Mouse (Mus musculus): ENCODE measurements around the gene Klf4.
A peak's percentile ranks its signal among the peaks of the same experiment; 100 is the strongest.

Klf4 gene

GRCm38 (mm10) chr4:55523921-55524320, 8.3 kb downstream of the Klf4 start:
- DNase-seq (ENCODE audit: low spot score in 2 of 2): no peak

- DNase-seq (ENCODE audit: low spot score in 2 of 2): no peak
Observed at GRCm38 (mm10) chr4:55517438-55517837, 14.8 kb downstream of the Klf4 start.

GRCm38 (mm10) chr4:55516048-55516447, 16.2 kb downstream of the Klf4 start:
- DNase-seq (ENCODE audit: low spot score in 2 of 2): no peak

- peak; percentile 57 to 70 for DNase-seq (ENCODE audit: low spot score in 2 of 2)
Observed at GRCm38 (mm10) chr4:55514733-55515176, 17.5 kb downstream of the Klf4 start.

DNA sequence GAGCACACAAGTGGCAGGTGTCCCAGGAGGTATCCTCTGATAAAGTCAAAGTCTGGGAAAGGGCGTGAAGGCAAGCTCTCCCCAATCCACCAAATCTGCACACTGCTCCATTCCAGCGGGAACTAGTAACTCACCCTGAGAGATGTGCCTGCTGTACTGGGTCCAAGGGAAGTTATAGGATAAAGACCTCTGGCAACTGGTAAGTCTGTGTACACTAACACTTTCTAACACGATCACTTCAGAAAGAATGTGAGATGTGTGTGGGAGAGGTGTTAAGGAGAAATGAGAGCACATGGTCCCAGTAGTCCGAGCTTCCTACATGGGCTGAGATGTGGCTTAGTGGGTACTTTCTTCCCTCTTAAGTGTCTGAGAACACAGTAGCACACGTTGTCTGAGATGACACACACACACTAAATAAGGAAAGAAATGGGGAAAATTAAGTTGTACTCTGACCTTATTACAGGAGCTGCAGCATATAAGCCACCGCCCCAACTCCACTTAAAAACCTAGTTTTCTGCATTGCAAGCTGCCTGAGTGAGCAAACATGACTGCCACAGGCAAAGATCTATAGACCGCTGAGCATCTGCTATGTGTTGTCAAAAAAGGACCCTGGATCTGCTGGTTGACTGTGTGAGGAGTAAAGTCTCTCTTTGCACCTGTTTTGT, 18.5 kb downstream of the Klf4 start:
- no peak for DNase-seq (ENCODE audit: low spot score in 2 of 2)

GRCm38 (mm10) chr4:55511389-55511788, 20.9 kb downstream of the Klf4 start:
- DNase-seq (ENCODE audit: low spot score in 2 of 2): no peak

DNA sequence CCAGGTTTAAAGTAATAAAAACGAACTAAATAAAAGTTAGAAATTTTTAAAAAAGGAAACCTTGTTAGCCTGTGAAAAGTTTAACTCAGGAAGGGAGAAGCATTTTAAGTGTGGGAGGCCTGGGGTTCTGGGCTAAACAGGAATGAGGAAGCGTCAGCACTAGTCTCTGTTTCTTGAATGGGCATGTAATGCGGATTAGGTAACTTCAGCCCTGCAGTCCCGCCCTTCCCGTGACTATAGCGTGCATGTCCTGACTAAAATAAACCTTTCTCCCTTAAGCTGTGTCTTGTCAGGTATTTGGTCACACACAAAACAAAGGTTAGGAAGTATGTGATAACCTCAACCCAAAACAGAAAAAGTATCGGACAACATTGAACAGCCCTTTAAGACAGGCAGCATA, 23.6 kb downstream of the Klf4 start:
- no peak for DNase-seq (ENCODE audit: low spot score in 2 of 2)

- no peak for DNase-seq (ENCODE audit: low spot score in 2 of 2)
Observed at GRCm38 (mm10) chr4:55498621-55499020, 33.6 kb downstream of the Klf4 start.

- no peak for DNase-seq (ENCODE audit: low spot score in 2 of 2)
Observed at GRCm38 (mm10) chr4:55496416-55496815, 35.9 kb downstream of the Klf4 start.

- DNase-seq (ENCODE audit: low spot score in 2 of 2): no peak
Observed at GRCm38 (mm10) chr4:55493261-55493660, 39.0 kb downstream of the Klf4 start.

DNA sequence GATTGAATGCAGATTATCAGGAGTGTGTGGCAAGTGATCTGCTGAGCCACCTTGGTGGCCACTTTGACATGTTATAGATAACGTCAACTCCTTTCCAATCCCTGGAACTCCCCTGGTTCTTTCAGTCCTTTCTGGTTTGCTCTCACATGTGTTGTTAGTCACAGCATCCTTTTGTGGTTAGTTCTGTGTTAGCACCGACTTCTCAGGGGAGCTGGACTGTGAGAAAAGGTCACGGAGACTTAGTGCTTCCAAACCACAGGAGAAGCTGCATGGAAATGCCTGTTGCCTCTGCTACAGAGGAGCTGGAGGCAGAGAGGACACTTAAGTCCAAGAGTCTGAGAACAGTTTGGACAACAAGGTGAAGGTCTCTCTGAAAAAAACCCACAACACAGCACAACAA, 42.9 kb downstream of the Klf4 start:
- no peak for DNase-seq (ENCODE audit: low spot score in 2 of 2)

GRCm38 (mm10) chr4:55488604-55489003, 43.7 kb downstream of the Klf4 start:
- no peak for DNase-seq (ENCODE audit: low spot score in 2 of 2)

DNA sequence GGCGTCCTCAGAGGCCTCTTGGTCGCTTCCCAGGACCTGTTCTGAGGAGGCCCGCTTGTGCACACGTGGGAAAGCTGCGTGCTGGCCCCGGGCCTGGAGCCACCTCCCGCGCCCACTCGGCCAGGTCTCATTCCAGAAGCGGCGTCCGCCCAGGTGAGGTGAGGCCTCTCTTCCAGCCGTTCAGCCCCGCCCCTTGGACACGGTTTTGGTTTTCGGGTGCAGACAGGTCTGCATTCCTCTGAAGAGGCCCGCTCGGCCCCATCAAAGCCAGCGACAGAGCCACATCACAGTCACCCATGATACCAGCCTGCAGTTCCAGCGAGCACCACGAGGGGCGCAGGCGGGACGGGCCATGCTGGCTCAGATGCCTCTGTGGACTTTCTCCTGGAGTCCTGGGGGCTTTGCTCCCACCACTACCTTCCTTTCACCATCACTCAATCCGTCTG, 51.9 kb downstream of the Klf4 start:
- DNase-seq (ENCODE audit: low spot score in 2 of 2): peak; percentile 56 to 63

DNA sequence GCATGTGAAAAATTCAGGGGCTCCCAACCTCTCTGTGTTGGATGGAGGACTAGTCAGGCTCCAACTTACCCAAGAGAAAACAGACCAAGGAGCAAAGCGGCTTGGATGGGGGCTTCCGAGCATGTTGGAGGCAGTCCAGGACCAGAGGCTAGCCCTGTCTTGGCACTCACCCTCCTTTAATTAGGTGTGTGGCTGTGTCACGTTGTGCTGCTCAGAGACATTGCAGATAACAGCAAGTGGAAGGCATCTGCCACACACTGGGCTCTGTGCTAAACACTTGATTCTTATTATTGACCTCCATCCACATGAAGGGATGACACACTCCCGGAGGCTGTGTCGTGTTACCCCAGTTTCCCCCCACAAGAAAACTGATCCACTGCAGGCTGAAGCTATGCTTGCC, 53.9 kb downstream of the Klf4 start:
- DNase-seq (ENCODE audit: low spot score in 2 of 2): no peak

- no peak for DNase-seq (ENCODE audit: low spot score in 2 of 2)
Observed at GRCm38 (mm10) chr4:55477933-55478332, 54.3 kb downstream of the Klf4 start.

GRCm38 (mm10) chr4:55477210-55477759, 55.0 kb downstream of the Klf4 start:
- no peak for DNase-seq (ENCODE audit: low spot score in 2 of 2)
